Mouse (Mus musculus): ENCODE measurements around the gene Elavl4. TPM values are rescaled to one million over a fixed set of nuclear protein-coding genes. Genes with fewer than 3 reads are reported as not detected.

Gene Elavl4
- total RNA-seq, 2 experiments from 2014 or later = 52.5 to 58.0 TPM

GRCm38 (mm10) chr4:110250055-110250454 is 101.7 kb downstream of the Elavl4 start:
- H3K27ac ChIP-seq = no peak overlapping the region
- DNase-seq (ENCODE audit: low spot score in 2 of 2) = no peak
- H3K4me3 ChIP-seq = no peak overlapping the region
- TF ChIP-seq CTCF (conservative IDR thresholded peaks at IDR 0.05) = no peak

- no peak for TF ChIP-seq CTCF (conservative IDR thresholded peaks at IDR 0.05)
- H3K4me3 ChIP-seq = no peak overlapping the region
- H3K27ac ChIP-seq = no peak overlapping the region
- no peak for DNase-seq (ENCODE audit: low spot score in 2 of 2)
Measured at GRCm38 (mm10) chr4:110242879-110243278, 108.8 kb downstream of the Elavl4 start.

- no peak overlapping the region for H3K27ac ChIP-seq
- no peak for TF ChIP-seq CTCF (conservative IDR thresholded peaks at IDR 0.05)
- no peak for DNase-seq (ENCODE audit: low spot score in 2 of 2)
- no peak overlapping the region for H3K4me3 ChIP-seq
Measured at GRCm38 (mm10) chr4:110234554-110234953, 117.2 kb downstream of the Elavl4 start.

GRCm38 (mm10) chr4:110232327-110232726 is 119.4 kb downstream of the Elavl4 start:
- no peak for DNase-seq (ENCODE audit: low spot score in 2 of 2)

GRCm38 (mm10) chr4:110231799-110232198 is 119.9 kb downstream of the Elavl4 start:
- no peak overlapping the region for H3K27ac ChIP-seq
- no peak for TF ChIP-seq CTCF (conservative IDR thresholded peaks at IDR 0.05)
- no peak overlapping the region for H3K4me3 ChIP-seq
- no peak for DNase-seq (ENCODE audit: low spot score in 2 of 2)

More at GRCm38 (mm10) chr4:110232327-110232726, 119.4 kb downstream of the Elavl4 start:
- no peak for TF ChIP-seq CTCF (conservative IDR thresholded peaks at IDR 0.05)
- Histone ChIP-seq H3K4me3 (no peak overlapping the region), H3K27ac (no peak overlapping the region)

GRCm38 (mm10) chr4:110229652-110230051 is 122.1 kb downstream of the Elavl4 start:
- H3K4me3 ChIP-seq = no peak overlapping the region
- TF ChIP-seq CTCF (conservative IDR thresholded peaks at IDR 0.05) = no peak
- DNase-seq (ENCODE audit: low spot score in 2 of 2) = no peak
- H3K27ac ChIP-seq = no peak overlapping the region

GRCm38 (mm10) chr4:110229238-110229637 is 122.5 kb downstream of the Elavl4 start:
- H3K27ac ChIP-seq = no peak overlapping the region
- no peak for DNase-seq (ENCODE audit: low spot score in 2 of 2)
- TF ChIP-seq CTCF (conservative IDR thresholded peaks at IDR 0.05) = no peak
- H3K4me3 ChIP-seq = no peak overlapping the region

GRCm38 (mm10) chr4:110227621-110228031 is 124.1 kb downstream of the Elavl4 start:
- DNase-seq (ENCODE audit: low spot score in 2 of 2) = peak; percentile 48 to 50
- TF ChIP-seq CTCF (conservative IDR thresholded peaks at IDR 0.05) = no peak
- 0 out of 2 replicates have a peak overlapping the region, but pooled peaks have one; percentile 13 for H3K4me3 ChIP-seq
- H3K27ac ChIP-seq = peak overlapping the region; percentile 39; the same call in 1 of the 2 replicates

- Histone ChIP-seq H3K4me3 (no peak overlapping the region), H3K27ac (no peak overlapping the region)
- no peak for DNase-seq (ENCODE audit: low spot score in 2 of 2)
- TF ChIP-seq CTCF (conservative IDR thresholded peaks at IDR 0.05) = no peak
Measured at GRCm38 (mm10) chr4:110225492-110225891, 126.2 kb downstream of the Elavl4 start.

- DNase-seq (ENCODE audit: low spot score in 2 of 2) = no peak
Measured at GRCm38 (mm10) chr4:110218819-110219218, 132.9 kb downstream of the Elavl4 start.

GRCm38 (mm10) chr4:110217553-110217952 is 134.2 kb downstream of the Elavl4 start:
- no peak overlapping the region for H3K27ac ChIP-seq
- no peak for DNase-seq (ENCODE audit: low spot score in 2 of 2)
- no peak for TF ChIP-seq CTCF (conservative IDR thresholded peaks at IDR 0.05)
- H3K4me3 ChIP-seq = no peak overlapping the region

More at GRCm38 (mm10) chr4:110218819-110219218, 132.9 kb downstream of the Elavl4 start:
- TF ChIP-seq CTCF (conservative IDR thresholded peaks at IDR 0.05) = no peak
- Histone ChIP-seq H3K27ac (no peak overlapping the region), H3K4me3 (no peak overlapping the region)

- no peak for DNase-seq (ENCODE audit: low spot score in 2 of 2)
- TF ChIP-seq CTCF (conservative IDR thresholded peaks at IDR 0.05) = no peak
- Histone ChIP-seq H3K4me3 (no peak overlapping the region), H3K27ac (peak overlapping the region; percentile 53; the same call in 1 of the 2 replicates)
Measured at GRCm38 (mm10) chr4:110214543-110214942, 137.2 kb downstream of the Elavl4 start.

GRCm38 (mm10) chr4:110213666-110214065 is 138.0 kb downstream of the Elavl4 start:
- no peak for DNase-seq (ENCODE audit: low spot score in 2 of 2)
- no peak for TF ChIP-seq CTCF (conservative IDR thresholded peaks at IDR 0.05)
- Histone ChIP-seq H3K27ac (peak overlapping the region; percentile 53; the same call in 1 of the 2 replicates), H3K4me3 (no peak overlapping the region)

GRCm38 (mm10) chr4:110210246-110210645 is 141.5 kb downstream of the Elavl4 start:
- no peak for DNase-seq (ENCODE audit: low spot score in 2 of 2)
- Histone ChIP-seq H3K4me3 (no peak overlapping the region), H3K27ac (no peak overlapping the region)
- TF ChIP-seq CTCF (conservative IDR thresholded peaks at IDR 0.05) = no peak

All from layer of hippocampus, adult 2 months (tissue).